Mouse (Mus musculus): ENCODE measurements around the gene Cep85l.

GRCm38 (mm10) chr10:53353665-53354064 is 26.1 kb downstream of the Cep85l start:
- TF ChIP-seq CTCF (IDR thresholded peaks at IDR 0.05; ENCODE audit: control insufficient read depth, insufficient read depth, low read length) (no peak), POLR2A (IDR thresholded peaks at IDR 0.05; ENCODE audit: borderline replicate concordance, control insufficient read depth, low read depth, low read length) (no peak)

Measured in bone marrow, adult 2 months (tissue).